Mouse (Mus musculus) lung, postnatal 0 days (tissue): ENCODE results near the gene Erc1.

Source experiments
- CTCF ChIP-seq: IDR thresholded peaks from 2 replicates; pipeline ENCODE4 v1.5.1; 2016; ENCODE audit warnings: antibody characterized with exemption, mild to moderate bottlenecking
- EP300 ChIP-seq: IDR thresholded peaks from 2 replicates; pipeline ENCODE4 v1.6.1; 2016; ENCODE audit warnings: antibody characterized with exemption, mild to moderate bottlenecking, control low read depth

GRCm38 (mm10) chr6:119883151-119883550 is 35.2 kb upstream of the Erc1 start:
- no peak for TF ChIP-seq EP300
- no peak for TF ChIP-seq CTCF
